Mouse (Mus musculus): ENCODE results near the gene Calm3. TPM values are rescaled to one million over a fixed set of nuclear protein-coding genes. Genes with fewer than 3 reads are reported as not detected.

The Calm3 gene
- polyA plus RNA-seq, 1 experiment from 2014 or later = 134 TPM

DNA sequence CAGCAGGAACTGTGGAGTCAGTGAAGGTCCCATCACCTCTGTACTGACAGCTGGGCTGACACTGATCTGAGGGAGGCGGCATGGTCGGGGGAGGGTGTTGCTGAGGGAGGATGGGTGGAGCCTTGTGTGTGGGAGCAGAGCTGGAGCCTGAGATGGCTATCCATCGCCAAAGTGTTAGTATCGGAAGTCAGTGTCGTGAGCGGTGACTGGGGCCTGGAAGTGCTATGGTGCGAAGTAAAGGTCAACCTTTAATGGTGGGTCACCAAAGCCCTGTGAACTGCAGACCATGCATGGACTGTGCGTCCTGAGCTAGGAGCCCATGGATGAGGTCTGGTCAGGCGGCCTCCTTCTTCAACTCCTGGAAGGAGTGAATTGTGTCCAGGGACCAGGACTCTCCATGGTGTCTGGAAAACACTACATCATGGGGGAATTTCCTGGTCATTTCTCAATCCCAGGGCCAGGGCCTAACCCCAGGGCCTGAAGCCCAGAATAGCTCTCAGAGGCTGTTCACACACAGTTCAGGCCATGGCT, 18.4 kb downstream of the Calm3 start:
- Histone ChIP-seq H3K9me3 (replicated peaks; ENCODE audit: low read length) (no peaks in the 10 kb centered on the region), H3K4me2 (ENCODE audit: low read length) (no peak overlapping the region), H3K27ac (peak overlapping the region; percentile 68), H3K4me1 (replicated peaks; ENCODE audit: insufficient read depth, low read length) (peaks cover 17% of the 10 kb centered on the region), H3K4me3 (replicated peaks; ENCODE audit: low read depth, low read length) (no peak overlapping the region), H3K9ac (ENCODE audit: low read depth, low read length) (0 out of 2 replicates have a peak overlapping the region, but pooled peaks have one; percentile 18), H3K27me3 (ENCODE audit: insufficient read depth, low read length) (no peaks in the 10 kb centered on the region; the same call in 1 of the 2 replicates), H3K36me3 (ENCODE audit: insufficient read depth, low read length) (no peaks in the 10 kb centered on the region)
- no peak for TF ChIP-seq CTCF (IDR thresholded peaks at IDR 0.05; ENCODE audit: low read depth)
- ATAC-seq (replicated peaks; ENCODE audit: low FRiP score, low read depth) = peak; percentile 51
- DNase-seq (ENCODE audit: low spot score) = peak; percentile 84
- WGBS = 18% methylated on average over 9 of the region's 9 CpGs

DNA sequence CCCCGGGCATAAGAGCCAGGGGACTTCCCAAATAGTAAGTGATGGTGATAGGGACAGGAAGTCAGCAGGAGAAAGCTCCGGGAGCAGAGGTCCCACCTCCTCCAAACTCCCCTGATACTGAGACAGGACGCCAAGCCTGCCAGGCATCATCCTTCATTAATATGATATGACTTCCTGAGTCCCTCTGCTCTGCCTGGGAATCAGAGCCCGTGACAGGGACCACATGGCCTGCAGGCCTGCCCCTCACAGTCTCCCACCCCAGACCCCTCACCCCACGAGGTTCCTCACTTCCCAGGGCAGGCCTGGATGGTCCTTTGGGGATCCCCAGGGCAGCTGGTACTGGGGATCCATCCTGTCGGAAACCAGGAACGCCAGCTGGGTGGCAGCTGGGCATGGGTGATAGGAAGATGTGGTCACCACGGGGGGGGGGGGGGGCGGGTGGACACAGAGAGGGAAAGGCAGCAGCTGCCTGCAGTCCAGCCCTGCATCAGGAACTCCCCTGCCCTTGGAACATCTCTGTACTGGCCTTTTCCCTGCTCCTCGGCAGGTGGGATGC, 19.7 kb downstream of the Calm3 start:
- Histone ChIP-seq H3K9me3 (replicated peaks; ENCODE audit: low read length) (no peaks in the 10 kb centered on the region), H3K36me3 (ENCODE audit: insufficient read depth, low read length) (no peaks in the 10 kb centered on the region), H3K9ac (ENCODE audit: low read depth, low read length) (no peak overlapping the region), H3K27me3 (ENCODE audit: insufficient read depth, low read length) (no peaks in the 10 kb centered on the region; the same call in 1 of the 2 replicates), H3K4me2 (ENCODE audit: low read length) (no peak overlapping the region), H3K4me3 (replicated peaks; ENCODE audit: low read depth, low read length) (no peak overlapping the region), H3K27ac (no peak overlapping the region), H3K4me1 (replicated peaks; ENCODE audit: insufficient read depth, low read length) (peaks cover 14% of the 10 kb centered on the region)
- 27% methylated on average over 8 of the region's 10 CpGs for WGBS
- no peak for ATAC-seq (replicated peaks; ENCODE audit: low FRiP score, low read depth)
- no peak for DNase-seq (ENCODE audit: low spot score)
- no peak for TF ChIP-seq CTCF (IDR thresholded peaks at IDR 0.05; ENCODE audit: low read depth)

DNA sequence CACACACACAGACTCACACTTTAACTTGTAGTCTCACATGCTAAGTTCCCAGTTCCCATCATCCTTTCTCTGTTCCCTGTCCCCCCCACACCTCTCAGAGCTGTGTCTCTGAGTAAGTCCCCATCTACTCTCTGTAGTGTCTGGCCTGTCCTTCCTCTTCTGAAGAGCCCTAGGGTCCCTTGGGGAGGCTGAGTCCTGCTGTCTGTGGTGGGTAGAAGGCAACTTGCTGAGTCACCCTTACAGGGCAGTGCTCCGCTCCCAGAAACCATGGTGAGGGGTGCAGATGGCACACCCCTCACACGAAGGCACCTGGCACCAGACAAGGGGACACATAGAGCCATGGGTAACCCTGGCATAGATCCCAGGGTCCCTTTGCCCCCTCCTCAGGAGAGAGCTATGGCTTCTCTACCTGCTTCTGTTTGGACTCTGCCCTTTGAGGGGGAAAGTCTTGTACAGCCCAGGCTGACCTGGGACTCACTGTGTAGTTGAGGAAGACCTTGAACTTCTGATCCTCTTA, 20.4 kb downstream of the Calm3 start:
- Histone ChIP-seq H3K9me3 (replicated peaks; ENCODE audit: low read length) (no peaks in the 10 kb centered on the region), H3K36me3 (ENCODE audit: insufficient read depth, low read length) (no peaks in the 10 kb centered on the region), H3K27ac (no peak overlapping the region), H3K4me2 (ENCODE audit: low read length) (no peak overlapping the region), H3K4me1 (replicated peaks; ENCODE audit: insufficient read depth, low read length) (peaks cover 10% of the 10 kb centered on the region), H3K9ac (ENCODE audit: low read depth, low read length) (0 out of 2 replicates have a peak overlapping the region, but pooled peaks have one; percentile 13), H3K27me3 (ENCODE audit: insufficient read depth, low read length) (no peaks in the 10 kb centered on the region), H3K4me3 (replicated peaks; ENCODE audit: low read depth, low read length) (no peak overlapping the region)
- TF ChIP-seq CTCF (IDR thresholded peaks at IDR 0.05; ENCODE audit: low read depth) = no peak
- WGBS = 81% methylated on average over 2 of the region's 2 CpGs
- ATAC-seq (replicated peaks; ENCODE audit: low FRiP score, low read depth) (no peak), DNase-seq (ENCODE audit: low spot score) (no peak)

DNA sequence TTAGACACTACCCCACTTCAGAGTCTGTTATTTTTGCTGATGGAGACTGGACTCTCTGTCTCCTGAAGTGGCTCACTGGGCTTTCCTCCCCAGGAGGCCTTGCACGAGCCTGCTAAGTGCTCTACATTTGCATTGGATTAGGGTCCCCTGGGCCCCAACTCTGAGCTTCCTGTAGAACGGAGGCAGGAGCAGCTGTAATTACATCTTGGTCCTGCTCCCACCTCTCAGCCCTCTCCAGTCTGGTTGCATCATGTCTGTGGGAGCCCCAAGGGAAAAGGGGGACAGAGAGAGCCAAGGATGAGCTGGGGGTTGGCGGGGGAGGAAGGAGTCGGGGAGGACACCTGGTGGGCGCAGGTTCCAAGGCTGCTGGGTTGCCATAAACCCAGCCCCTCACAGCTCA, 23.4 kb downstream of the Calm3 start:
- Histone ChIP-seq H3K4me3 (replicated peaks; ENCODE audit: low read depth, low read length) (no peak overlapping the region), H3K4me1 (replicated peaks; ENCODE audit: insufficient read depth, low read length) (no peaks in the 10 kb centered on the region), H3K27me3 (ENCODE audit: insufficient read depth, low read length) (no peaks in the 10 kb centered on the region), H3K9me3 (replicated peaks; ENCODE audit: low read length) (no peaks in the 10 kb centered on the region), H3K9ac (ENCODE audit: low read depth, low read length) (no peak overlapping the region), H3K36me3 (ENCODE audit: insufficient read depth, low read length) (no peaks in the 10 kb centered on the region), H3K4me2 (ENCODE audit: low read length) (no peak overlapping the region), H3K27ac (no peak overlapping the region)
- no peak for DNase-seq (ENCODE audit: low spot score)
- TF ChIP-seq CTCF (IDR thresholded peaks at IDR 0.05; ENCODE audit: low read depth) = no peak
- 25% methylated on average over 5 of the region's 5 CpGs for WGBS
- no peak for ATAC-seq (replicated peaks; ENCODE audit: low FRiP score, low read depth)

DNA sequence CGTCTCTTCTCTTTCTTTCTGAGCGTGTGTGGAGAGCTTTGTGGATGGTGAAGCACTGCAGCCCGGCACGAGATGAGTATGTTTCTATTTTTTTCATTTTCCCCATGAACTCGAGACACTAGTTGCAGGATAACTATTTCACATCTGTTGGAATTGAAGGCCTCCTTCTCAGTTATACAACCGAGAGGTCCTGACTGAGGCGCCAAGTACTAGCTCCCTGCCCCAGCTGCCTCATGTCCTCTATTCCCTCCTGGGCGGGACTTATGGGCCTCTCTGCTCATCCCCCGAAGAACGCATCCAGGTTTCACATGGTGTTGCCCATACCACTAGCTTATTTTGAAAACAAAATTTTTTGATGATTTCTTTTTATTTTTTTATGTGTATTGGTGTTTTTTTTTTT, 28.4 kb downstream of the Calm3 start:
- DNase-seq (ENCODE audit: low spot score) (no peak), ATAC-seq (replicated peaks; ENCODE audit: low FRiP score, low read depth) (no peak)
- Histone ChIP-seq H3K27me3 (ENCODE audit: insufficient read depth, low read length) (0 out of 2 replicates have a peak, but pooled peaks cover 7% of the 10 kb centered on the region), H3K4me1 (replicated peaks; ENCODE audit: insufficient read depth, low read length) (no peaks in the 10 kb centered on the region), H3K27ac (no peak overlapping the region), H3K4me3 (replicated peaks; ENCODE audit: low read depth, low read length) (peak overlapping the region; percentile 18; the same call in 1 of the 2 replicates), H3K9me3 (replicated peaks; ENCODE audit: low read length) (no peaks in the 10 kb centered on the region), H3K36me3 (ENCODE audit: insufficient read depth, low read length) (no peaks in the 10 kb centered on the region), H3K4me2 (ENCODE audit: low read length) (peak overlapping the region; percentile 50), H3K9ac (ENCODE audit: low read depth, low read length) (0 out of 2 replicates have a peak overlapping the region, but pooled peaks have one; percentile 31)
- no peak for TF ChIP-seq CTCF (IDR thresholded peaks at IDR 0.05; ENCODE audit: low read depth)
- WGBS = 25% methylated on average over 10 of the region's 10 CpGs

DNA sequence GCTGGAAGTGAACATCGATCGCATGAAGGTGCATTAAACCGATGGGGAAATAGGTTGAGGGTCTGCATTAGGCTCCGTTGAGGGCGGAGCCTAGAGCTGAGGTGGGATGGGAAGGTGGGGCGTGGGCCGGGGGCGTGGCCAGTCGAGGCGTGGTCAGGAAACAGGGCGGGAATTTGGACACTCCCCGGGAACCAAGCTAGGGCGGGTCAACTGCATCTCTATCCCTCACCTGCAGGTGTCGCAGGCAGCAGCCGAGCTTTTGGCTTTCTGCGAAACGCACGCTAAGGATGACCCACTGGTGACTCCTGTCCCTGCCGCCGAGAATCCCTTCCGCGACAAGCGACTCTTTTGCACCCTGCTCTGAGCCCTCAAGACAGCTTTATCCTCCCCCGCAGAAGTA, 28.9 kb downstream of the Calm3 start:
- DNase-seq (ENCODE audit: low spot score) = peak; percentile 90
- no peaks in the 10 kb centered on the region for H3K36me3 ChIP-seq (ENCODE audit: insufficient read depth, low read length)
- H3K4me2 ChIP-seq (ENCODE audit: low read length) = peak overlapping the region; percentile 50
- H3K27me3 ChIP-seq (ENCODE audit: insufficient read depth, low read length) = 0 out of 2 replicates have a peak, but pooled peaks cover 7% of the 10 kb centered on the region
- H3K27ac ChIP-seq = no peak overlapping the region
- peak; percentile 34; the same call in 1 of the 2 replicates for ATAC-seq (replicated peaks; ENCODE audit: low FRiP score, low read depth)
- TF ChIP-seq CTCF (IDR thresholded peaks at IDR 0.05; ENCODE audit: low read depth) = peak; percentile 90
- H3K4me1 ChIP-seq (replicated peaks; ENCODE audit: insufficient read depth, low read length) = no peaks in the 10 kb centered on the region
- no peaks in the 10 kb centered on the region for H3K9me3 ChIP-seq (replicated peaks; ENCODE audit: low read length)
- 0 out of 2 replicates have a peak overlapping the region, but pooled peaks have one; percentile 31 for H3K9ac ChIP-seq (ENCODE audit: low read depth, low read length)
- WGBS = under 1% methylated on average over 24 of the region's 24 CpGs
- peak overlapping the region; percentile 18; the same call in 1 of the 2 replicates for H3K4me3 ChIP-seq (replicated peaks; ENCODE audit: low read depth, low read length)
